Mouse (Mus musculus) heart, embryonic 15.5 days (tissue): ENCODE measurements around the gene Rpl19. TPM values are rescaled to one million over a fixed set of nuclear protein-coding genes. Genes with fewer than 3 reads are reported as not detected.

Experiments used
- ATAC-seq: fragments of 200-750 bp; cut with Nextera tagmentation; replicated peaks from 2 replicates; pipeline ENCODE4 v1.8.0; 2017; ENCODE audit warnings: low read depth, moderate TSS enrichment; ENCODE audit not compliant: insufficient number of reproducible peaks, insufficient read depth, low FRiP score
- H3K27ac ChIP-seq: fragments of 300-500 bp; sonication (generic); 2 replicates; pipeline ENCODE4 v1.5.1; 2015; ENCODE audit warnings: mild to moderate bottlenecking, inconsistent platforms
- H3K27me3 ChIP-seq: fragments of 300-500 bp; sonication (generic); 2 replicates; pipeline ENCODE4 v1.6.1; 2015; ENCODE audit warnings: inconsistent platforms
- H3K36me3 ChIP-seq: fragments of 300-500 bp; sonication (generic); 2 replicates; pipeline ENCODE4 v1.6.1; 2015; ENCODE audit warnings: mild to moderate bottlenecking, inconsistent platforms
- H3K4me1 ChIP-seq: fragments of 300-500 bp; sonication (generic); replicated peaks from 2 replicates; pipeline ENCODE4 v1.6.1; 2015; ENCODE audit warnings: inconsistent platforms
- H3K4me2 ChIP-seq: fragments of 300-500 bp; sonication (generic); 2 replicates; pipeline ENCODE4 v1.6.1; 2015; ENCODE audit warnings: inconsistent platforms, mild to moderate bottlenecking, moderate library complexity
- H3K4me3 ChIP-seq: fragments of 300-500 bp; sonication (generic); 2 replicates; pipeline ENCODE4 v1.5.1; 2015; ENCODE audit warnings: mild to moderate bottlenecking, inconsistent platforms
- H3K9ac ChIP-seq: fragments of 300-500 bp; sonication (generic); 2 replicates; pipeline ENCODE4 v1.6.1; 2015; ENCODE audit warnings: mild to moderate bottlenecking, inconsistent platforms
- H3K9me3 ChIP-seq: fragments of 300-500 bp; sonication (generic); replicated peaks from 2 replicates; pipeline ENCODE4 v1.6.1; 2016; ENCODE audit warnings: inconsistent platforms
- WGBS: fragments of 180-500 bp; shearing (Covaris S2); methylation state at CpG from one replicate; pipeline ENCODE4 v1.1.7; 2015; ENCODE audit warnings: mixed read lengths; 5-methylcytosine and 5-hydroxymethylcytosine counted together
- polyA plus RNA-seq: library from polyadenylated mRNA; unstranded; fragments of >200 nt; fragmentation: Nextera tagmentation; extraction: Ambion mirVana; gene quantifications from 2 replicates; pipeline ENCODE4 v1.2.1, GENCODE M21; 2015

Rpl19 gene
- polyA plus RNA-seq, 1 experiment from 2014 or later = 601 TPM

DNA sequence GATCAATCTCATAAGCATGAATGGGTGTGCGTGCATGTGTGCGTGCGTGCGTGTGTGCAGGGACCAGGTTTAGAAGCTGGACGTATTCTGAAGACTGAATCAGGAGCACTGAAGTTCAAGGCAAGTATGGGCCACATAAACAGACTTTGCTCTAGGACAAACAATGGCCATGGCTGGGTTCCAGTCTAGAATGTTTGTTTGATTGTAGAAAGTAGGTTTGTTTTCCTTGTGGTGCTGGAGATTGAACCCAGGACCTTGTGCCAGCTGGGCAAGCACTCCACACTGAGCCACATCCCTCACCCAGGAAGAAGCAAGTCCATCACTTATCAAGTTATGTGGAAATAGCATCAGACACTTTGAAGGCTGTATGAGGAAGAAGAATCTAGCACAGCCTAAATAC is 10.3 kb upstream of the Rpl19 start:
- H3K27ac ChIP-seq = no peak overlapping the region
- H3K4me2 ChIP-seq = no peak overlapping the region
- no peak overlapping the region for H3K9ac ChIP-seq
- no peak overlapping the region for H3K4me3 ChIP-seq
- 91% methylated on average over 5 of the region's 5 CpGs for WGBS
- H3K27me3 ChIP-seq = peaks cover 6% of the 10 kb centered on the region
- no peaks in the 10 kb centered on the region for H3K9me3 ChIP-seq
- ATAC-seq = no peak
- no peaks in the 10 kb centered on the region; the same call in 1 of the 2 replicates for H3K36me3 ChIP-seq
- peaks cover 18% of the 10 kb centered on the region for H3K4me1 ChIP-seq

DNA sequence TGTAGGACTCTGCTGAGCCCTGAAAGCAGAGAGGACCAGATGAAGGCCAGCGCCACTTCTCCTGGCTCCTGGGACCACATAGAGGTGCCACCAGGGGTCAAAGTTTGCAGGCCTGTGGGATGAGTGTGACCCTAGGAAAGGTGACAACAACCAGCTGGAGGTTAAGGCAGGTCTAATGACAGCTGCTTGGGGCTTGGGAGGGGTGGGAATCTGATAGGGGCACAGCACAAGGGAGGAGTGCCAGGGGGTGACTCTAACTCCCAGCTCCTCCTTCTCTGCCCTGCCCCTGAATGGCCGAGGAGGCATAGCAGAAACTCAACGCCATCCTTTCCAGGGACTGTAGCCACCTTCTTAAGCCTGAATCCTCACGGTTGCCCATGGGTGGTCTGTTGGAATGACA is 9.7 kb upstream of the Rpl19 start:
- H3K9me3 ChIP-seq = no peaks in the 10 kb centered on the region
- H3K4me3 ChIP-seq = no peak overlapping the region
- no peak overlapping the region for H3K27ac ChIP-seq
- H3K27me3 ChIP-seq = peaks cover 3% of the 10 kb centered on the region
- peaks cover 25% of the 10 kb centered on the region for H3K4me1 ChIP-seq
- no peaks in the 10 kb centered on the region for H3K36me3 ChIP-seq
- WGBS = 69% methylated on average over 4 of the region's 4 CpGs
- no peak for ATAC-seq
- H3K4me2 ChIP-seq = no peak overlapping the region
- no peak overlapping the region for H3K9ac ChIP-seq

DNA sequence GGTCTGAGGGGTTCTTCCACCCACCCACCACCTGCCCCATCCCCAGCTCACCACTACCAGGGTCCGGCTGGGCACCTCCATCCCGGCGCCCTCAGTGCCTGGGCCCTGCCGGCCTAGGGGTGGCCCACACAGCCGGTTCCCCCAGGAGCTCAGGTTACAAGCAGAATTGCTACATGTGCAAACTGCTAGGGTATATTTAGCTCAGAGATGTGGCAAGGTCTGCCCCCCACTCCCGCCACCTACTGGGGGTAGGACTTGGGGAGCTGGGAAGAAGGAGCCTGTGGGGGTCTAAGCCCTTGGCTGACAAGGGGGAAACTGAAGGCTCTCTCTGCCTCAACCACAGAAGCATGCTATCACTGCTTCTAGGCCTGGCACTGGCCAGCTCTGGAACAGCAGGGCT is 8.3 kb upstream of the Rpl19 start:
- 54% methylated on average over 6 of the region's 6 CpGs for WGBS
- no peak overlapping the region for H3K27ac ChIP-seq
- no peaks in the 10 kb centered on the region for H3K36me3 ChIP-seq
- H3K27me3 ChIP-seq = no peaks in the 10 kb centered on the region
- no peak for ATAC-seq
- H3K4me2 ChIP-seq = no peak overlapping the region
- no peaks in the 10 kb centered on the region for H3K9me3 ChIP-seq
- H3K4me1 ChIP-seq = peaks cover 33% of the 10 kb centered on the region
- peak overlapping the region; percentile 38; the same call in 1 of the 2 replicates for H3K9ac ChIP-seq
- H3K4me3 ChIP-seq = no peak overlapping the region

DNA sequence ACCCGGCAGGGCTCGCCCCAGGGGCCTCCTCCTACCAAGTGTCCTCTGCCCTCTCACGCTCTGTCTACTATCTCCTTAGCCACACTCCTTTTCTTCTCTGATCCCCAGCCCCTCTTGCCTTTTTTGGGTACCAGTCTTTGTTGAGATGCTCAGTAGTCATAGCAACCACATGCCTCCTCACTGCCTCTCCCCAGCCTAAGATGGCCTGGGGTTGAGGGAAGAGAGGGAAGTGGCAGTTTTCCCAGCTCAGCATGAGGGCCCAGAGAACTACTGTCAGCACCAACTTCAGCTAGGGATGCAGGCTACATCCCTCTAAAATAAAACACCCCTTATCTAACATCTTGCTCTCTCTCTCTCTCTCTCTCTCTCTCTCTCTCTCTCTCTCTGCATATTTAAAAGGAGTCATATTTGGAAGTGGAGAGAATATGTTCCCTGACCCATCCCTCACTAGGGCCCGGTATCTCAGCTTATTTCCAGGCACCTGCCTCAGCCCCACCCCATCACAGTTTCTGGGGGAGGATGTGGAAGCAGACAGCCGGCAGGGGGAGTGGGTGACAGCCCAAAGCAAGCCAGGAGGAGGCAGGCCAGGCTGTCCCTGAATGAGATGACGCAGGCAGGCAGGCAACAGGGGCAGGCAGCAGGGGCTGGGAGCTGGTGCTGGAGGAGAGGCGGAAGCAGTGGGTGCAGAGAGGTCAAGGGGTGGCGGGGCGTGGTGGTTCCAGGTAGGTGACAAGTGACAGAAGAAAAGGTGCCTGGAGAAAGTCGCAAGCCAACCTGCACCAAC is 7.5 kb upstream of the Rpl19 start:
- WGBS = 43% methylated on average over 10 of the region's 10 CpGs
- ATAC-seq = no peak
- Histone ChIP-seq H3K27ac (no peak overlapping the region), H3K4me1 (peaks cover 34% of the 10 kb centered on the region), H3K9me3 (no peaks in the 10 kb centered on the region), H3K4me2 (no peak overlapping the region), H3K4me3 (no peak overlapping the region), H3K36me3 (no peaks in the 10 kb centered on the region), H3K27me3 (no peaks in the 10 kb centered on the region), H3K9ac (no peak overlapping the region)

DNA sequence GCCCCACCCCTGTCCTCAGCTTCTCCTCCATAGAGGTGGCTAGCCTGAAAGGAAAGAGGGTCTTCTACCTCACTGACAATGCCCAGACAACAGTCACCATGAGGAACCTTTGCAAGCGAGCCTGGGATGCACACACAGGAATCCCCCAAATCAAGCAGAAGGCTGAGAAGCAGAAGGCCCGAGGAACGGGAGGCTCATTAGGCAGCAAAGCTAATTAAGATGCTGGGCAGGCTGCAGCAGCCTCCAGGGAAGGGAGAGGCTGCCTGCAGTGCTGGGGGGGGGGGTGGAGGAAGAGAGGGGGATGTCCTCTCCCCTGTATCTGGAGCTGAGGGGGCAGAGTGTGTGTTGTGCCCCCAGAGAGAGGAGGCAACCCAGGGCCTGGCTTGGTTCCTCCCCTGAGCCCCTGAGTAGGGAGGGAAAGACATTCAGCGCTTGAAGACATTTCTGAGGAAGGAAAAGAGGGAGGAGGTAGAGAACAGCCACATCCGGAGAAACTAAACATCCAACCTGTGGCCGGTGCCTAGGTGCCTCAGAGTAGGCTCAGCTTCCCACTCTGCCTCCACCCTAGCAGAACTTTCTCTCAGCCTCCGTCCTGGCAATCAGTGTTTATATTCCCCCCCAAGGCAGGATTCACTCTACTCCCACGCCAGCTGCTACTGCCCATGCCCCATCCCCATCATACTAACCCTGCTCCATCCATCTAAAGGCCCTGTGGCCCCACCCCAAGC is 6.5 kb upstream of the Rpl19 start:
- Histone ChIP-seq H3K4me2 (no peak overlapping the region), H3K9me3 (no peaks in the 10 kb centered on the region), H3K36me3 (no peaks in the 10 kb centered on the region), H3K27me3 (no peaks in the 10 kb centered on the region), H3K4me1 (peaks cover 34% of the 10 kb centered on the region), H3K4me3 (no peak overlapping the region), H3K27ac (no peak overlapping the region), H3K9ac (no peak overlapping the region)
- ATAC-seq = no peak
- WGBS = 42% methylated on average over 8 of the region's 8 CpGs

DNA sequence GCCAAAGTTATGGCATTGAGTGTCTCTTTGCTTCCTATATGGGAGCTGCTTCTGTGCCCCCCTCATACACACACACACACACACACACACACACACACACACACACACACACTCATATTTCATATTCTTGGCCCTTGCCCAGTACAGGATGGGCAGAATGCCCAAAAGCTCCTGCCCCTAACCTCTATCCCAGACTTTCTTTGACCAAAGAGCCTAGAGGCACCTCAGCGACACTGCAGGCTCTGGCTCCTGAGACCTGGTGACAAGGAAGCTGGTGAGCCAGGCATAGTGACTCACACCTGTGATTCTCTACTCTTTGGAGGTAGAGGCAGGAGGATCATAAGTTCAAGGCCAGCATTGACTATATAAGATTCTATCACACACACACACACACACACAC is 5.8 kb upstream of the Rpl19 start:
- no peak for ATAC-seq

DNA sequence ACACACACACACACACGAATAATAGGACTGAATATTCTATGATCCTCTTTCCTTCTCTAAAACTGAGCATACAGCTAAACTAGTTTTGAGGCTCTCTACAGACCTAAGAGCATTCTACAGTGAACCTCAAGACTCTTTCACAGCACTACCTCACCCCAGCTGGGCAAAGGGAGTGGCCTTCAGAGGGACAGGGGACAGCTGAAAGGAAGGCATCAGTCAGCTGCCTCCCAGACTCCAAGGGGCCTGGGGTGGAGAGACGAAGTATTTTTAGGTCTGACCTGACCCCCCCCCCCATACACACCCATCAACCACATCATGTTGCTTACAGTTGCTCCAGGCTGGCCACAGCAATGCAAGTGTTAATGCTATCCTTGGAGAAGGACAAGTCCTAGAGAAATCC is 5.4 kb upstream of the Rpl19 start:
- Histone ChIP-seq H3K9ac (no peak overlapping the region), H3K27ac (no peak overlapping the region), H3K4me2 (peak overlapping the region; percentile 98), H3K27me3 (no peaks in the 10 kb centered on the region), H3K36me3 (no peaks in the 10 kb centered on the region), H3K4me1 (peaks cover 40% of the 10 kb centered on the region), H3K4me3 (peak overlapping the region; percentile 62), H3K9me3 (no peaks in the 10 kb centered on the region)
- no peak for ATAC-seq
- WGBS = 56% methylated on average over 2 of the region's 2 CpGs

More for the DNA sequence above, 5.8 kb upstream of the Rpl19 start:
- Histone ChIP-seq H3K9me3 (no peaks in the 10 kb centered on the region), H3K4me2 (no peak overlapping the region), H3K4me1 (peaks cover 36% of the 10 kb centered on the region), H3K27me3 (no peaks in the 10 kb centered on the region), H3K27ac (no peak overlapping the region), H3K9ac (no peak overlapping the region), H3K4me3 (no peak overlapping the region), H3K36me3 (no peaks in the 10 kb centered on the region)
- 71% methylated on average over 1 of the region's 1 CpGs for WGBS

DNA sequence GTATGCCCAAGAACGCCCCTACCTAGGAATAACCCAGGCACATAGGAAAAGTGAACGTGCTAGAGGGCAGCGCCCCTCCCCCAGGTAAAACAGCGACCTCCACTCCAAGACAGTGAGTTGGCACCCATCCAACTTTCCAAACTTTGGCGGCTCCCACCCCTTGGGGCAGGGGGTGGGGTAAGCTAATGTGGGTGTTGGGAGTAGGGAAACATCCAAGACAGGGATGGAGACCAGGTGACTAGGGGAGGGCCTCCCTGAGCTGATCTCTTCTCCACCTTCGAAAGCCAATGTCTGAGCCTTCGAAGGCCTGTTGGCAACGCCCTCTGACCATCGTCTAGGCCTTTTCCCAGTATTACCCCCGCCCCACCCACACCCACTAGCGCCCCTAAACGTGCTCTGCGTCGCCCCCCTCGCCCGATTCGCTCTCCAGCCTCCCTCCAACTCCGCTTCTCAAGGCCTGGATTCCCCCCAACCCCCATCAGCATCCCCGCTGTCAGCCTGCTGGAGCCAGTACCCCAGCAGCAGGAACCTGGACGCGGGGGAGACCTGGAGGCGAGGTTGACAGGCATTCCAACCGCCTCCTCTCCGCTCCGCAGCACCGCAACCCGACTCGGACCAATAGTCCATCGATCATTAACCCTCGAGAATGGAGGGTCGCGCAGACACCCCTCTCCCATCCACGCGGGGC is 4.8 kb upstream of the Rpl19 start:
- peak overlapping the region; percentile 75 for H3K9ac ChIP-seq
- peak overlapping the region; percentile 62 for H3K4me3 ChIP-seq
- no peaks in the 10 kb centered on the region for H3K27me3 ChIP-seq
- no peaks in the 10 kb centered on the region for H3K36me3 ChIP-seq
- 6% methylated on average over 34 of the region's 34 CpGs for WGBS
- peak overlapping the region; percentile 85 for H3K27ac ChIP-seq
- no peaks in the 10 kb centered on the region for H3K9me3 ChIP-seq
- H3K4me2 ChIP-seq = peak overlapping the region; percentile 98
- no peak for ATAC-seq
- peaks cover 41% of the 10 kb centered on the region for H3K4me1 ChIP-seq

DNA sequence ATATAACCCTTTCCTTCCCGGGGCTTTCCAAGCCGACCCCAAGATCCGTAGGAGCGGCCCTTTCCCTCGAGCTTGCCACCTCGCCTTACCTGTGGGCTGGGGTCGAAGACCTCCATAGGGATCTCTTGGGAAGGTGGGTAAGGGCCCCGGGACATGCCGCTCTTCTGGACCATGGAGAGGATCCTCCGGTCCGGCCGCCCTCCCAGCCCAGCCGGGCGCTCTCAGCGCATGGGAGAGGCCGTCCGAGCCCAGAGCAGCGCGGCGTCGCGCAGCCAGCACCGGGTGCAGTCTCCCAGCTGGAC is 4.3 kb upstream of the Rpl19 start:
- H3K27me3 ChIP-seq = no peaks in the 10 kb centered on the region
- peaks cover 41% of the 10 kb centered on the region for H3K4me1 ChIP-seq
- peak overlapping the region; percentile 98 for H3K4me2 ChIP-seq
- peak overlapping the region; percentile 75 for H3K9ac ChIP-seq
- H3K27ac ChIP-seq = peak overlapping the region; percentile 85
- WGBS = 0% methylated on average over 23 of the region's 23 CpGs
- H3K36me3 ChIP-seq = no peaks in the 10 kb centered on the region
- H3K4me3 ChIP-seq = peak overlapping the region; percentile 62
- H3K9me3 ChIP-seq = no peaks in the 10 kb centered on the region
- ATAC-seq = no peak

DNA sequence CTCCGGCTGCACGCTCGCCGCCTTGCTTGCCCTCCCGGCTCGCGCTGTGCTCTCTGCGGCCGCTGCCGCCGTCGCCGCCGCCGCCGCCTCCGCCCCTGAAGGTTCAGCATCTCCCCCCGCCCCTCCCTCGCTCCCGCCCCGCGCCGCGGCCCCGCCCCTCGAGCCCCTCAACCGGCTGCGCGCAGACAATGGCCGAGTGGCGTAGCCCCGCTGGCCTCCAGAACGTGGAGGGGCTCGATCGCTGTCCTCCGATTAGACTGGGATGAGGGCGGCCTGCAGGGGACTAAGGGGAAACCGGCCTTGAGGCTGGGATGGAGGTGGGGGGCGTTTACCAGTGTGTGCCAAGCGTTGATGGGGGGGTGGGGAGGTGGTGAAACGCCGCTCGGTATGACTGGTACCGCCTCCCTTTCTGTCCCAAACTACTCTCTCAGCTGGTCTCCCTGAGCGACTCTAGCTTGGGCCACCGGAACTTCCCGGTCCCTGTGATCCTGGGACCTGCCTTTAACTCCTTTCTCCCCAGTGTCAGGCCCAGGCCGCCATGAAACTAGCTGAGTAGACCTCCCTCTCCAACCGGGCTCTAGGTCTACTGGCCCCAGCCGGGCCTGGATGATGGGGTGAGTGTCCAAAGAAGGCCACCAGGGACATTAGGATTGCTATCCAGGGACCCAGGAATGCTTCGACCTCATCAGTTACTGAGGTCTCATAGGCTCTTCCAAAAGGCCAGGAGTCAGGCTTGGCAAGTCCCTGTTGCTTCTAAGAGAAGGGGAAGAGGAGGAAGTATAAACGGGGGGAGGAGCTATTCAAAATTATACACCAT is 3.7 kb upstream of the Rpl19 start, which contains the start of gene Cacnb1:
TSS of gene Cacnb1 (minus strand) at position 480 of the 817 bp plus-strand sequence.
- 1% methylated on average over 50 of the region's 52 CpGs for WGBS

DNA sequence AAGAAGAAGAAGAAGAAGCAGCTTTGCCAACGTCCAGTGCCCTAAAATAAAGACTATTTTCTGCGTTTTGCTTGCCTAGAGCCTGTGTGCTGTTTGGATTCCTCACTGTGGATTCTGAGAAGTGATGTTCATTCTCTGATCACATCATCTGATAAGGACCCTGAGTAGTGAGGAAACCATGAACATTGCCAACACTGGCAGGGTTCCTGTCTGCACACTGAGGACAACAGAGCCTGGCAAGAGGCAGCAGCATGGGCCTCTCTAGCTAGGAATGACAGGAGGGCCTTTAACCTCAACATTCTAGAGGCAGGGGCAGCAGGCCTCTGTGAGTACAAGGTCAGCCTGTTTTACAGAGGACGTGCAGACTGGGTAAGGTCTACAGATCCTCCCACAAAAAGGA is 2.0 kb upstream of the Rpl19 start:
- 87% methylated on average over 3 of the region's 3 CpGs for WGBS
- Histone ChIP-seq H3K9ac (no peak overlapping the region), H3K27ac (no peak overlapping the region), H3K36me3 (peaks cover 17% of the 10 kb centered on the region), H3K4me1 (peaks cover 40% of the 10 kb centered on the region), H3K27me3 (no peaks in the 10 kb centered on the region), H3K4me2 (no peak overlapping the region), H3K9me3 (no peaks in the 10 kb centered on the region), H3K4me3 (no peak overlapping the region)
- no peak for ATAC-seq

More for the DNA sequence above, 3.7 kb upstream of the Rpl19 start, which contains the start of gene Cacnb1:
- peaks cover 44% of the 10 kb centered on the region for H3K4me1 ChIP-seq
- H3K4me3 ChIP-seq = peak within 1 kb of the TSS; percentile 62
- peak; percentile 50 for ATAC-seq
- H3K9ac ChIP-seq = peak within 1 kb of the TSS; percentile 75
- H3K4me2 ChIP-seq = peak within 1 kb of the TSS; percentile 98
- H3K27ac ChIP-seq = peak within 1 kb of the TSS; percentile 85
- no peaks in the 10 kb centered on the region for H3K9me3 ChIP-seq
- H3K36me3 ChIP-seq = no peaks in the 10 kb centered on the region
- no peaks in the 10 kb centered on the region for H3K27me3 ChIP-seq
